Mouse (Mus musculus) cortical plate, adult 2 months (tissue): ENCODE results near the gene Lrp8. TPM values are rescaled to one million over a fixed set of nuclear protein-coding genes. Genes with fewer than 3 reads are reported as not detected.
A peak's percentile ranks its signal among the peaks of the same experiment; 100 is the strongest.

Experiments
- H3K27ac ChIP-seq: fragments of 200-500 bp; 2 replicates; pipeline ENCODE4 v1.5.1; 2012; ENCODE audit warnings: low read length, control low read depth, inconsistent platforms; ENCODE audit not compliant: insufficient read depth
- H3K4me1 ChIP-seq: fragments of 200-500 bp; 2 replicates; pipeline ENCODE4 v1.6.1; 2011; ENCODE audit warnings: low read length; ENCODE audit not compliant: control insufficient read depth, insufficient read depth
- H3K4me3 ChIP-seq: fragments of 200-500 bp; 2 replicates; pipeline ENCODE4 v1.5.1; 2011; ENCODE audit warnings: mild to moderate bottlenecking, low read length, control low read depth; ENCODE audit not compliant: insufficient read depth
- CTCF ChIP-seq: fragments of 200-500 bp; IDR thresholded peaks from 2 replicates; pipeline ENCODE4 v1.5.1; 2011; ENCODE audit warnings: mild to moderate bottlenecking, control low read depth, low read length; ENCODE audit not compliant: insufficient read depth; ENCODE audit errors: extremely low read depth
- POLR2A ChIP-seq: fragments of 200-500 bp; IDR thresholded peaks from 2 replicates; pipeline ENCODE4 v1.6.1; 2011; ENCODE audit warnings: mild to moderate bottlenecking, low read length, control low read depth; ENCODE audit not compliant: insufficient read depth; ENCODE audit errors: extremely low read depth
- polyA plus RNA-seq: library from polyadenylated mRNA; depleted of rRNA; stranded (reverse); fragments of >200 nt; gene quantifications from 2 replicates; pipeline ENCODE4 v1.2.3, GENCODE M21; 2012

Lrp8 gene
- polyA plus RNA-seq, 1 experiment = 45.1 TPM

DNA sequence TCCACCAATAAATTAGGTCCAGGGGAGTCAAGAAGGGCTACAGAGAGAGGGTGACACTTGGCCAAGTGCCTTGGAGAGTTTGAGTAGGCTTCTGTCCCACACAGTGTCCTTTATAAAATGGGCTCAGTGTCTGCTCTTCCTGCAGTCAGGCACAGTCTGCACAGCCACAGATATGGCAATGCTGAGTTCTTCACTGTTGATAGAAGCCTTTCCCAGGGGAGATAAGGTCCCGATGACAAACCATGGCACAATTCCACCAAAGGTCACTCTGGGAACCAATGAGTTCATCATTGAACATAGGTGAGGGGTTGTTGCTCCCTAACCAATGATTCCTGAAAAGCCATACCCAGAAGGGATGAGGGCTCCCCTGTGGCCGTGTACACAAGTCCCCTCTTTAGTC, 27.2 kb upstream of the Lrp8 start:
- Histone ChIP-seq H3K4me1 (no peaks in the 10 kb centered on the region), H3K27ac (no peak overlapping the region), H3K4me3 (no peak overlapping the region)
- no peak for TF ChIP-seq CTCF
- no peak for TF ChIP-seq POLR2A

DNA sequence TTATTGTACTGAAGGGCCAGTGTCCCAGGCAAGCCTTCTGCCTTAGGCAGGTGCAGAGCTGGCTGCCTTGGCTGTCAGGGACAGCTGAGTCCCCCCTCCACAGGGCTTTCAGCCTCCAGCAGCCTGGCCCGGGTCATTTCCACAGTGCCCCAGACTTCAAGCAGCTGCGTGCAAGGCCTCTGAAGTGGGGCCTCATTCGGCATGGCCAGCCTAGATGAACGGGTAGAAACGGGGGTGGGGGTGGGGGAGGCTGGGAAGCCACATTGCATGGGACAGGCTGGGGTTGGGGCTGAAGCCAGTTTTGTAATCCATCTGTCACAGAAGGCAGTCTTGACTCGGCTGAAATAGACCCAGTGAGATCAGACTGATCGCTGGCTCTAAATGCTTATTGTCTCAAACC, 26.4 kb upstream of the Lrp8 start:
- no peak overlapping the region for H3K4me3 ChIP-seq
- TF ChIP-seq CTCF = no peak
- TF ChIP-seq POLR2A = no peak
- H3K4me1 ChIP-seq = no peaks in the 10 kb centered on the region
- no peak overlapping the region for H3K27ac ChIP-seq

DNA sequence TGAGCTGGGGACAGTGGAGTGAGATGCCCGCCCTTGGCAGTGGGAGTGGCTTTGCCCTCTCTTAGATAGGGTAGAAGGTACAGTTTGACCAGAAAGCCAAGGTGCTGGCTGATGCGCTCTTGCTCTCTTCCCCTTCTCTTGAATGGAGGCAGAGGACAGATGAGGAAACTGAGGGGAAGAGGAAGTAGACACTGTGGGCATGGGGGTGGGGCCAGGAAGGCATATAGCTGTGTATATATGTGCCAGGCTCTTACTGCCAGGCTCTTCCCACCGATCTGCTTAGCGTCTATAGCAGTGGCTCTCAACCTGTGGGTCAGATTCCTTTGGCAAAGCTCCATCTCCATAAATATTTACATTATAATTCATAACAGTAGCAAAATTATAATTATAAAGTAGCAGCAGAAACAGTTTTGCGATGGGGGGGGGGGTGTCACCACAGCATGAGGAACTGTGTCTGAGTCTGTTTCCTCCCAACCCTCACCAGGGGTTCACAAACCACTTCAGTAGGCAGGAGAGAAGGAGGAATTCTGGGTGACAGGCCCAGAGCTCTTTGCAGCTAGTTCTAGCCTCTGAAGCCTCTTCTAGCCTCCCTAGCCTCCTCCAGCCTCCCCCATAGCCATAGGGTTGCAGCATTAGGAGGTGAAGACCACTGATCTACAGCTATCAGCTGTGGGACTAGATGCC, 24.9 kb upstream of the Lrp8 start:
- Histone ChIP-seq H3K4me3 (no peak overlapping the region), H3K4me1 (no peaks in the 10 kb centered on the region), H3K27ac (no peak overlapping the region)
- no peak for TF ChIP-seq CTCF

DNA sequence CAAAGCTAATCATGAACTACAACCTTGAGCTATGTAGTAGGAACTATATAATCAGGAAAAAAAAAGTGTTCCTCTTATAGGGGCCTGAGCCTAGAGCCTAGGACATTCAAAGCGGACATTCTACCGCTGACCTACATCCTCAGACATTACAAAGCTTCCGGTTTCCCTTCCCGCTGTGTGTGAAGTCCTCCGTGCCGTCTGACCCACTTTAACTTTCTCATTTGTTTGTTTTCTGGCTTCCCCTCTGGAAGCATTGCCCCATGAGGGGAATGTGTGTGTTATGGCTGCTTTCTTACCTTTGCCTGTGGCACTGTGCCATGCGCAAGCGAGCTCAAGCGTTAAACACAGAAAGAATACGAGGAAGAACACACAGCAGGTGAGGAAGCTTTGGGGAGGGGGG, 18.5 kb upstream of the Lrp8 start:
- no peak overlapping the region for H3K27ac ChIP-seq
- TF ChIP-seq POLR2A (no peak), CTCF (no peak)
- no peak overlapping the region for H3K4me3 ChIP-seq
- no peaks in the 10 kb centered on the region for H3K4me1 ChIP-seq

DNA sequence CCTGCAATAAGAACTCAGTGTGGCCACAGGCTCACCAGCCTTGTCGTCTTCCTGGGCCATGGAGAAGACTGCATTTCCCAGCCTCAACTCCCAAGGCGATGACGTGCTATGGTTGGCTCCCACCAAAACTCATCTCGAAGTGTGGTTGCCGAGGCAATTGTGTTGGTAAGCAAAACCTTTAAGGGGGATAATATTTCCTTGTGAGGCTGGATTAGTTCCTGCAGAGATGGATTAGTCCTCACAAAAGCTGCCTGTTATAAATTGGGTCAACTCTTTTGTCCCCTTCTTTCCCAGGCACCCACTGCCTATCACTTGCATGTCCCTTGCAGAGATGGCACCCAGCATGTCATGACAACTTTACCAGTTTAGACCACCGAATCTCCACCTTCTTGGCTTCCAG, 13.2 kb upstream of the Lrp8 start:
- Histone ChIP-seq H3K4me3 (no peak overlapping the region), H3K4me1 (peaks cover 1% of the 10 kb centered on the region; the same call in 1 of the 2 replicates), H3K27ac (no peak overlapping the region)
- TF ChIP-seq POLR2A (no peak), CTCF (no peak)

DNA sequence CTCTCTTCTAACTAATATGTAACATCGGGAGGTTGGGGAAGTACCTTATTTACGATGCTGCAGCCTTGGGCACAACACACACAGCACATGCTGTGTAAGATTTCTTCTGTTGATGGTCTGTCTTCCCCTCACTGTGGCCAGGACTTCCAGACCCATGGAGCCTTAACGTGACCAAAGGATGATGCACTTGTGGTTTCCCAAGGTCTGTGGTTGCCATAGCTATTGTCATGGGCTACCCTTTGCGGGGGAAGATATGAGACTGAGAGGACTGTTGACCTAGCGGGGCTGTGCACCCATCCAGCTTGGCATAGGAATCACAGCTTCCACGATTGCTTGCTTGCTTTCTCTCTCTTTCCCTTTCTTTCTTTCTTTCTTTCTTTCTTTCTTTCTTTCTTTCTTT, 1.3 kb upstream of the Lrp8 start:
- H3K4me3 ChIP-seq = no peak overlapping the region
- H3K27ac ChIP-seq = no peak overlapping the region
- no peak for TF ChIP-seq POLR2A
- TF ChIP-seq CTCF = no peak

DNA sequence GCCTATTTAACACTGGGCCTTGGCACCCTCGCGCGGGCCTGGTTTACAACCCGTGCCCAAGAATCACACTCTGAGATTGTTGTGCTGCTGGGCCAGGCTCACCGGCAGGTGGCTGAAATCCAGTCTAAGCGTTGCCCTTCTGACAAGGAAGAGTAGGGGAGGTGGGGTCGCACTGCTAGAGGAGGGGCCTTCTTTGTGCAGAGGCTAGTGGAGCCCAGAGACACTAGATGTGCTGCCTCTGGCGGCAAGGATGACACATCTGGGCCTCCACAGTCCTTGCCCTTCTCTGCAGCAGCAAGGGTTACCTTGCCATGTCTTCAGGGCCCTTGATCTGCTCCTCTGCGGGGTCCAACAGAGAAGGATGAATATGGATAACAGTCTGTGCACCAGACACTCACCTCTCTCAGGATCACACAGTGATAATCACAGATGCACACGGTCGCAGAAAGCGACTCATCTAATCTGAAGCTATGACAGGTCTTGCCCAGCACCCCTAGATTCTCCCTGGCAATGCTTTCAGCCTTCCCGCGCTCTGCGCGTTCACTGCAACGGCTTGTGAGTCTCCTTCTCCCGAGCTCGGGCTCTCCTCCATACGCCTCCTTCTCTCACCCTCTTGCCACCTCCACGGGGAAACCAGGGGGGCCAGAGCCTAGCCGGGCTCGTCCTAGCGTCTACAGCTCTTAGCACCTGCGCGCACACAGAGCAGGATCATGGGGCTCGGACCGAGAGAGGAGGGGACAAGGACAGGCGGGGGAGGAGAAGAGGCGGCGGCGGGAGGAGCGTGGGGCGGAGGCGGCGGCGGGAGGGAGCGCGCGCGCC, 486 bp upstream of the Lrp8 start:
- TF ChIP-seq CTCF (no peak), POLR2A (0 out of 2 replicates have a peak, but pooled peaks have one; percentile 10)
- Histone ChIP-seq H3K27ac (peak overlapping the region; percentile 41), H3K4me1 (peaks cover 6% of the 10 kb centered on the region), H3K4me3 (peak overlapping the region; percentile 74)

More for the DNA sequence above, 1.3 kb upstream of the Lrp8 start:
- H3K4me1 ChIP-seq = peaks cover 4% of the 10 kb centered on the region

DNA sequence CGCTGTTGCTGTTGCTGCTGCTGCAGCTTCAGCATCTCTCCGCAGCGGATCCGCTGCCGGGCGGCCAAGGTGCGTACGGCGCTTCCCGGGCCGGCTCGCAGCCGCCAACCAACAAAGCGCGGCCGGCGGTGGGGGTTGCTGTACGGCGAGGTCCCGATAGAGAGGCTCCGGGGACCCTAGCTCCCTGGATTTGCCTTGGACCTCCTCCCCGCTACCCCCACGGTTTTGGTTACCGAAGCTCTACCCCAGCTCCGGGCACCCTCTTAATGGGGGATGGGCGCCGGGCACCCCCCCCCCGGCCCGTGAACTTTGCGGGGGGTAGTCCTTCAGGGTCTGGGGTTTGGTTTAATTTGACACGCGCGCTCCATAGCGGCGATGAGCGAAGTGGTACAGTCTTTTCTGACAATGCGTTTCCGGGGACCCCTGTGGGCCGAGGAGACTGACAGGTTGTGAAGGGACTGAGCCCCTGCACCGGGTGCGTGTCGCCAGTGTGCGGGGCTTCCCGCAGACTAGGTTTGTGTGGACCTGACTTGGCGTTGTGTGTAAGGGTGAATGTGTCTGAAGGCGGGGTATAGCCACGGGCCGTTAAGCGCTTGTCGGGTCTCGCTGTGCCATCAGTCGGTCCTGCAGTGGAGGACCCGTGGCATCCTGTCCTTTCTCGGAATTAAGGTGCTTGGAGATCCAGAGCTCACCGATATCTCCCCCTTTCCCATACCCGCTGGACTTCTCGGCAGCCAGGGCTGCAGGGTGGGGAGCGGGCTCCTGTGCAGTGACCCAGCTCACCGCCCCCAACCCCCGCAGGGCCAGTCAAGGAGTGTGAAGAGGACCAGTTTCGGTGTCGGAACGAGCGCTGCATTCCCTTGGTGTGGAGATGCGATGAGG, 630 bp downstream of the Lrp8 start:
- no peak for TF ChIP-seq CTCF
- Histone ChIP-seq H3K4me3 (peak overlapping the region; percentile 74), H3K4me1 (peaks cover 8% of the 10 kb centered on the region), H3K27ac (peak overlapping the region; percentile 54; the same call in 1 of the 2 replicates)

DNA sequence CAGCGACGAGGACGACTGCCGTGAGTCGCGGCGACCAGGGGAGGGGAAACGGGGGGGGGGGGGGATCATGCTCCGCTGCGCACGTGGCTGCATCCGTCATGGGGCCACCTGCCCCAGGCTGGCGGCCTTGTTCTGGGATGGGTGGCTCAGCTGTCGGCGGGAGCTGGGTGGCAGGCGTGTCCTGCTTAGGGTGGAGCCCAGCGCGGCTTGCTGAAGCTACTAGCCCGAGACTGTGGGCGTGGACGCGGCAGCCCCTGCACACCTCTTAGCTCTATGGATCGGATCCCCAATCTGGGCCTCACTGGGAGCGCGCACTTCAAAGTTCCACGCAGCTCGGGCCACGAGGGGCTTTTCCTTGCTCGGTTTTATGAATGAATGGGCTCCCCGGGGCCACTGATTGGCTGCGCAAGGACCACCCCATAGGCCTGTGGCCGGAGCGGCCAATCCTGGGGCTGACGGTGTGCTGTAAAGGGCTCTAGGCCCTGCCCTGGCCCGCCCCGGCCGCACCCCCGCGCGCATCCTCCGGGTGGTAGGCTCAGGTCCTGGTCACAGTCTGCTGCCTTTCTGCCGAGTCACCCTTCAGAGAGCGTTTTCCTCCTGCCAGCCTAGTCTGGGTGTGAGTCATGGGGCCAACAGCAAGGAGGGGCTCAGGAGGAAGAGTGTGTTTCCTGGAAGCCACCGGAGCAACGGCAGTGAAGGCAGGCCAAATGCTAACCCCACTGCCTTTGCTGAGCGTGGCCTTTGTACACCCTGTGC, 1.5 kb downstream of the Lrp8 start:
- peak overlapping the region; percentile 74 for H3K4me3 ChIP-seq
- H3K4me1 ChIP-seq = peaks cover 8% of the 10 kb centered on the region
- no peak overlapping the region for H3K27ac ChIP-seq
- no peak for TF ChIP-seq CTCF
- TF ChIP-seq POLR2A = 0 out of 2 replicates have a peak, but pooled peaks have one; percentile 30
